Mouse (Mus musculus) heart, adult 2 months (tissue): ENCODE results near the gene Tfap2d.

Experiments
- CTCF ChIP-seq: fragments of 200-600 bp; IDR thresholded peaks from 2 replicates; pipeline ENCODE4 v1.8.1; 2022; ENCODE audit warnings: antibody characterized with exemption, mild to moderate bottlenecking, moderate library complexity
- POLR2A ChIP-seq: fragments of 200-500 bp; IDR thresholded peaks from 2 replicates; pipeline ENCODE4 v1.6.1; 2011; ENCODE audit warnings: mild to moderate bottlenecking, low read depth, low read length, control low read depth; ENCODE audit not compliant: insufficient read depth

GRCm38 (mm10) chr1:19211546-19212154 is 108.8 kb downstream of the Tfap2d start:
- TF ChIP-seq CTCF (no peak), POLR2A (no peak)
